Mouse (Mus musculus): ENCODE measurements around the gene Tex2. TPM values are rescaled to one million over a fixed set of nuclear protein-coding genes. Genes with fewer than 3 reads are reported as not detected.

Gene Tex2
- total RNA-seq, 2 experiments from 2014 or later = 86.8 to 91.8 TPM

Other genes with a start within 250 kb of the Tex2 start
- not detected for gene Prr29, start 248.0 kb downstream of the Tex2 start, total RNA-seq (2021)
- 1 to 10 TPM; 4.8 to 5.6 TPM for gene Icam2, start 225.3 kb downstream of the Tex2 start, total RNA-seq (2021)
- gene Ern1, start 125.6 kb downstream of the Tex2 start, total RNA-seq (2021) = 1 to 10 TPM; 7.6 to 9.5 TPM
- 10 to 100 TPM; 19.7 to 20.1 TPM for gene Pecam1, start 137.2 kb upstream of the Tex2 start, total RNA-seq (2021)
- 1 to 10 TPM in 1 of 2 experiments, under 1 TPM in 1; 0.45 to 1.1 TPM for gene Milr1, start 137.8 kb upstream of the Tex2 start, total RNA-seq (2021)
- gene Polg2, start 166.1 kb upstream of the Tex2 start, total RNA-seq (2021) = 1 to 10 TPM; 4.1 to 4.6 TPM
- 100 to 1,000 TPM; 607 to 644 TPM for gene Ddx5, start 175.8 kb upstream of the Tex2 start, total RNA-seq (2021)
- gene Cep95, start 175.8 kb upstream of the Tex2 start, total RNA-seq (2021) = 10 to 100 TPM in 1 of 2 experiments, 1 to 10 TPM in 1; 8.7 to 10.3 TPM